Mouse (Mus musculus): ENCODE measurements around the gene Ormdl3. TPM values are rescaled to one million over a fixed set of nuclear protein-coding genes. Genes with fewer than 3 reads are reported as not detected.

The Ormdl3 gene
- polyA plus RNA-seq, 1 experiment, result 17.1 TPM

DNA sequence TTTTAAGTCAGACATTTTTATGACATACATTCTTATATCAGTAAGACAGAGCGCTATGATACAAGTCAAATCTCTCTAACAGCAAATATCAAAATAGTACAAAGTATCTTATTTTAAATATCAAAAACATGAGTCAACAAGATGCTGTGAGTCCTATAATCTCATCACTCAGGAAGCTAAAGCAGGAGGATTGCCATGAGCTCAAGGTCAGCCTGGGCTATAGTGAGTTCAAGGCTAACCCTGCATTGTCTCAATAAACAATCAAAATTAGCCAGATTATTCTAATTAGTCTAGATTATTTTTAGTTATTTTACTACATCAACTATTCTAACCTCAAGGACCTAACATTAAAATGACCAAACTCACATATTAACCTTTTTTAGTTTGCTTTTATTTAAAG lies 43.8 kb downstream of the Ormdl3 start:
- H3K4me1 ChIP-seq (ENCODE audit: control insufficient read depth, insufficient read depth, low read length), result no peaks in the 10 kb centered on the region; the same call in 1 of the 2 replicates
- H3K27ac ChIP-seq (ENCODE audit: insufficient read depth, low read depth, low read length), result no peak overlapping the region
- TF ChIP-seq CTCF (IDR thresholded peaks at IDR 0.05; ENCODE audit: low read depth, low read length) (no peak), POLR2A (IDR thresholded peaks at IDR 0.05; ENCODE audit: borderline replicate concordance, low read depth, low read length) (no peak)
- H3K4me3 ChIP-seq (ENCODE audit: insufficient read depth, low read length), result no peak overlapping the region

DNA sequence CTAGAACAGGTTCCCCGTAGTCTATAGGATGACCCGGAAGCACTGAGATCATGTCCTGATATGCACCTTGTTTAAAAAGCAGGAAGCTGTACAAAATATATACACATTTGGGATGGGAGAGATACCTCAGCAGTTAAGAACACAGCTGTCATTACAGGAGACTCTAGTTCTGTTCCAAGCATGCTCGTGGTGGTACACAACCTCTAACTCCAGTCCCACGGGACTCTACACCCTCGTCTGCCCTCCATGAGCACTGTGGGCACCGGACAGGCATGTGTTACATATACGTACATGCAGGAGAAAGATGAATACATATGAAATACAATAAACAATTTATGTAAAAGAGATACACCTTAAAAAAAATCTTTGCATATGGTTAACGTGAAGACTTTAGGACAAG lies 44.6 kb downstream of the Ormdl3 start:
- no peak overlapping the region for H3K27ac ChIP-seq (ENCODE audit: insufficient read depth, low read depth, low read length)
- H3K4me1 ChIP-seq (ENCODE audit: control insufficient read depth, insufficient read depth, low read length), result no peaks in the 10 kb centered on the region; the same call in 1 of the 2 replicates
- TF ChIP-seq POLR2A (IDR thresholded peaks at IDR 0.05; ENCODE audit: borderline replicate concordance, low read depth, low read length), result no peak
- no peak for TF ChIP-seq CTCF (IDR thresholded peaks at IDR 0.05; ENCODE audit: low read depth, low read length)
- no peak overlapping the region for H3K4me3 ChIP-seq (ENCODE audit: insufficient read depth, low read length)

- Histone ChIP-seq H3K27ac (ENCODE audit: insufficient read depth, low read depth, low read length) (no peak overlapping the region), H3K4me1 (ENCODE audit: control insufficient read depth, insufficient read depth, low read length) (no peaks in the 10 kb centered on the region), H3K4me3 (ENCODE audit: insufficient read depth, low read length) (no peak overlapping the region)
- TF ChIP-seq CTCF (IDR thresholded peaks at IDR 0.05; ENCODE audit: low read depth, low read length), result no peak
- TF ChIP-seq POLR2A (IDR thresholded peaks at IDR 0.05; ENCODE audit: borderline replicate concordance, low read depth, low read length), result no peak
Observed at GRCm38 (mm10) chr11:98540319-98540718, 46.8 kb downstream of the Ormdl3 start.

DNA sequence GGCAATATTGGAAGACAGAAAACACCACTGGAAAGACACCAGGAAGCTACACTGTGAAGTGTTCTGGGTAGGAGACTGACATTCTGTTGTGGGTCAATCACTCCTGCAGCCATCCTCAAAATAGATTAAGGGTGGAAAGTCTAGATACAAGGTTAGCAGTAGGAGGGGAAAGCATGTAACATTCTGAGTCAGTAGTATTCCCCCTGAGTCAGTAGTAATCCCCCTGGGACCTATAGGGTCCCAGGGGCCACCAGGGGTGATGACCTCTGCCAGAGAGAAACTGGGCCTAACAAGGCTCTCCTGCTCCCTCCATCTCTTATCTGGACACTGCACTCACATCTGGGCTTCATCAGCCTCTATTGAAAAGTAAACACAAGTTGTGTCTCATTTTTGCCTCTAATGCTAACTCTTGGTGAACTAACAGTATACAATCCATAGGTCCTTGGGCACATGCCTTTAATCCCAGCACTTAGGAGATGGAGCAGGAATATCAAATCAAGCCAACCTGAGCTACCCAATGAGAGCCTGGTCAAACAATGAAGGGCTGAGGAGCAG lies 49.6 kb downstream of the Ormdl3 start:
- Histone ChIP-seq H3K4me1 (ENCODE audit: control insufficient read depth, insufficient read depth, low read length) (no peaks in the 10 kb centered on the region), H3K27ac (ENCODE audit: insufficient read depth, low read depth, low read length) (no peak overlapping the region), H3K4me3 (ENCODE audit: insufficient read depth, low read length) (no peak overlapping the region)
- TF ChIP-seq POLR2A (IDR thresholded peaks at IDR 0.05; ENCODE audit: borderline replicate concordance, low read depth, low read length) (no peak), CTCF (IDR thresholded peaks at IDR 0.05; ENCODE audit: low read depth, low read length) (no peak)

Other genes starting within 250 kb of the Ormdl3 start
- not detected in 2 replicates for gene Ppp1r1b, start 239.0 kb downstream of the Ormdl3 start, polyA plus RNA-seq (2012; ENCODE audit: insufficient read depth, insufficient read length, missing spikeins)
- 62.3 and 63.7 TPM in 2 replicates for gene Stard3, start 229.0 kb downstream of the Ormdl3 start, polyA plus RNA-seq (2012; ENCODE audit: insufficient read depth, insufficient read length, missing spikeins)
- not detected in 2 replicates for gene Tcap, start 203.6 kb downstream of the Ormdl3 start, polyA plus RNA-seq (2012; ENCODE audit: insufficient read depth, insufficient read length, missing spikeins)
- gene Pnmt, start 200.9 kb downstream of the Ormdl3 start, polyA plus RNA-seq (2012; ENCODE audit: insufficient read depth, insufficient read length, missing spikeins), result not detected in 2 replicates
- gene Pgap3, start 186.9 kb downstream of the Ormdl3 start, polyA plus RNA-seq (2012; ENCODE audit: insufficient read depth, insufficient read length, missing spikeins), result 4.6 and 6.4 TPM in 2 replicates
- 0.17 TPM in 1 of 2 replicates, not detected in the other for gene Erbb2, start 174.9 kb downstream of the Ormdl3 start, polyA plus RNA-seq (2012; ENCODE audit: insufficient read depth, insufficient read length, missing spikeins)
- 84.8 and 92.4 TPM in 2 replicates for gene Mien1, start 148.4 kb downstream of the Ormdl3 start, polyA plus RNA-seq (2012; ENCODE audit: insufficient read depth, insufficient read length, missing spikeins)
- not detected in 2 replicates for gene Grb7, start 141.0 kb downstream of the Ormdl3 start, polyA plus RNA-seq (2012; ENCODE audit: insufficient read depth, insufficient read length, missing spikeins)
- gene Ikzf3, start 41.3 kb downstream of the Ormdl3 start, polyA plus RNA-seq (2012; ENCODE audit: insufficient read depth, insufficient read length, missing spikeins), result not detected in 2 replicates
- gene Zpbp2, start 36.3 kb downstream of the Ormdl3 start, polyA plus RNA-seq (2012; ENCODE audit: insufficient read depth, insufficient read length, missing spikeins), result not detected in 2 replicates
- gene Lrrc3c, start 10.9 kb upstream of the Ormdl3 start, polyA plus RNA-seq (2012; ENCODE audit: insufficient read depth, insufficient read length, missing spikeins), result not detected in 2 replicates
- 9.6 and 15.5 TPM in 2 replicates for gene Gm12355, start 38.3 kb upstream of the Ormdl3 start, polyA plus RNA-seq (2012; ENCODE audit: insufficient read depth, insufficient read length, missing spikeins)
- gene Gsdma3, start 39.0 kb upstream of the Ormdl3 start, polyA plus RNA-seq (2012; ENCODE audit: insufficient read depth, insufficient read length, missing spikeins), result not detected in 2 replicates
- not detected in 2 replicates for gene Gsdma2, start 59.4 kb upstream of the Ormdl3 start, polyA plus RNA-seq (2012; ENCODE audit: insufficient read depth, insufficient read length, missing spikeins)
- gene Gsdma, start 77.0 kb upstream of the Ormdl3 start, polyA plus RNA-seq (2012; ENCODE audit: insufficient read depth, insufficient read length, missing spikeins), result not detected in 2 replicates
- gene Psmd3, start 95.2 kb upstream of the Ormdl3 start, polyA plus RNA-seq (2012; ENCODE audit: insufficient read depth, insufficient read length, missing spikeins), result 46.3 and 53.7 TPM in 2 replicates
- not detected in 2 replicates for gene Csf3, start 113.9 kb upstream of the Ormdl3 start, polyA plus RNA-seq (2012; ENCODE audit: insufficient read depth, insufficient read length, missing spikeins)
- 26.9 and 32.2 TPM in 2 replicates for gene Med24, start 142.1 kb upstream of the Ormdl3 start, polyA plus RNA-seq (2012; ENCODE audit: insufficient read depth, insufficient read length, missing spikeins)
- 20.7 and 23.5 TPM in 2 replicates for gene Thra, start 153.3 kb upstream of the Ormdl3 start, polyA plus RNA-seq (2012; ENCODE audit: insufficient read depth, insufficient read length, missing spikeins)
- gene Nr1d1, start 188.0 kb upstream of the Ormdl3 start, polyA plus RNA-seq (2012; ENCODE audit: insufficient read depth, insufficient read length, missing spikeins), result 7.4 and 8.2 TPM in 2 replicates
- gene Msl1, start 208.1 kb upstream of the Ormdl3 start, polyA plus RNA-seq (2012; ENCODE audit: insufficient read depth, insufficient read length, missing spikeins), result 78.4 and 79.3 TPM in 2 replicates
- gene Casc3, start 217.5 kb upstream of the Ormdl3 start, polyA plus RNA-seq (2012; ENCODE audit: insufficient read depth, insufficient read length, missing spikeins), result 37.9 and 40.1 TPM in 2 replicates
- 0.62 and 0.65 TPM in 2 replicates for gene Rapgefl1, start 249.4 kb upstream of the Ormdl3 start, polyA plus RNA-seq (2012; ENCODE audit: insufficient read depth, insufficient read length, missing spikeins)